Mouse (Mus musculus) ES-E14 (cell line): Measurements from ENCODE around the gene Get4. TPM values are rescaled to one million over a fixed set of nuclear protein-coding genes. Genes with fewer than 3 reads are reported as not detected.
A peak's percentile ranks its signal among the peaks of the same experiment; 100 is the strongest.

Experiments used
- DNase-seq: peaks from one replicate; pipeline ENCODE4 v3.0.0-alpha.2; 2013; ENCODE audit warnings: low read depth, low spot score
- H3K27ac ChIP-seq: 2 replicates; pipeline ENCODE4 v1.5.1; 2012; ENCODE audit warnings: low read depth, mild to moderate bottlenecking, low read length, moderate library complexity, mixed read lengths; ENCODE audit not compliant: poor library complexity, insufficient read depth, severe bottlenecking
- H3K36me3 ChIP-seq: 2 replicates; pipeline ENCODE4 v1.6.1; 2012; ENCODE audit warnings: mild to moderate bottlenecking, low read length, moderate library complexity, mixed read lengths; ENCODE audit not compliant: control insufficient read depth, poor library complexity, insufficient read depth, severe bottlenecking
- H3K4me1 ChIP-seq, 2 experiments: fragments of 150-350 bp in 1 of 2; sonication (generic) in 1 of 2; 2 replicates each; pipeline ENCODE4 v1.6.1; 2012; ENCODE audit warnings: low read length in 2 of 2, mild to moderate bottlenecking in 1 of 2, mixed read lengths in 1 of 2; ENCODE audit not compliant: control insufficient read depth in 2 of 2, insufficient read depth in 2 of 2, poor library complexity in 1 of 2
- H3K4me3 ChIP-seq, 2 experiments: fragments of 150-350 bp in 1 of 2; sonication (generic) in 1 of 2; 2 replicates each; pipeline ENCODE4 v1.5.1; 2012; ENCODE audit warnings: low read length in 2 of 2, low read depth in 1 of 2, mild to moderate bottlenecking in 1 of 2, mixed read lengths in 1 of 2; ENCODE audit not compliant: insufficient read depth in 1 of 2, poor library complexity in 1 of 2, severe bottlenecking in 1 of 2
- H3K9ac ChIP-seq: 2 replicates; pipeline ENCODE4 v1.6.1; 2012; ENCODE audit warnings: low read depth, mild to moderate bottlenecking, low read length, mixed read lengths; ENCODE audit not compliant: poor library complexity, insufficient read depth, severe bottlenecking
- H3K9me3 ChIP-seq: fragments of 150-350 bp; sonication (generic); 2 replicates; pipeline ENCODE4 v1.6.1; 2012; ENCODE audit warnings: low read depth, mild to moderate bottlenecking, low read length; ENCODE audit not compliant: control insufficient read depth, insufficient read depth
- CHD2 ChIP-seq: IDR thresholded peaks from 2 replicates; pipeline ENCODE4 v1.6.1; 2014; ENCODE audit warnings: mild to moderate bottlenecking, low read depth, low read length, inconsistent platforms
- HCFC1 ChIP-seq: IDR thresholded peaks from 2 replicates; pipeline ENCODE4 v1.6.1; 2012; ENCODE audit warnings: low read length, inconsistent platforms, borderline replicate concordance; ENCODE audit not compliant: insufficient read depth
- MAFK ChIP-seq: IDR thresholded peaks from 2 replicates; pipeline ENCODE4 v1.6.1; 2014; ENCODE audit warnings: mild to moderate bottlenecking, low read depth, low read length, inconsistent platforms; ENCODE audit not compliant: insufficient read depth
- ZC3H11A ChIP-seq: IDR thresholded peaks from 2 replicates; pipeline ENCODE4 v1.6.1; 2012; ENCODE audit warnings: low read depth, mild to moderate bottlenecking, inconsistent platforms, low read length, borderline replicate concordance
- ZNF384 ChIP-seq: IDR thresholded peaks from 2 replicates; pipeline ENCODE4 v1.6.1; 2012; ENCODE audit warnings: low read depth, low read length, inconsistent platforms
- in situ Hi-C, 2 experiments: fragments of 600-800 bp; cut with MboI; formaldehyde crosslinking; loops; one replicate each; pipeline ENCODE4 v1.15.1; 2025; ENCODE audit warnings: low sequenced_read_pairs in 2 of 2, inconsistent platforms in 1 of 2; ENCODE audit not compliant: unreplicated experiment in 2 of 2
- total RNA-seq: library from RNA; depleted of rRNA; stranded (reverse); fragments of 300-350 nt; gene quantifications from 2 replicates; pipeline ENCODE4 v1.2.3, GENCODE M21; 2012

Gene Get4
- total RNA-seq, 1 experiment: 140 TPM

DNA sequence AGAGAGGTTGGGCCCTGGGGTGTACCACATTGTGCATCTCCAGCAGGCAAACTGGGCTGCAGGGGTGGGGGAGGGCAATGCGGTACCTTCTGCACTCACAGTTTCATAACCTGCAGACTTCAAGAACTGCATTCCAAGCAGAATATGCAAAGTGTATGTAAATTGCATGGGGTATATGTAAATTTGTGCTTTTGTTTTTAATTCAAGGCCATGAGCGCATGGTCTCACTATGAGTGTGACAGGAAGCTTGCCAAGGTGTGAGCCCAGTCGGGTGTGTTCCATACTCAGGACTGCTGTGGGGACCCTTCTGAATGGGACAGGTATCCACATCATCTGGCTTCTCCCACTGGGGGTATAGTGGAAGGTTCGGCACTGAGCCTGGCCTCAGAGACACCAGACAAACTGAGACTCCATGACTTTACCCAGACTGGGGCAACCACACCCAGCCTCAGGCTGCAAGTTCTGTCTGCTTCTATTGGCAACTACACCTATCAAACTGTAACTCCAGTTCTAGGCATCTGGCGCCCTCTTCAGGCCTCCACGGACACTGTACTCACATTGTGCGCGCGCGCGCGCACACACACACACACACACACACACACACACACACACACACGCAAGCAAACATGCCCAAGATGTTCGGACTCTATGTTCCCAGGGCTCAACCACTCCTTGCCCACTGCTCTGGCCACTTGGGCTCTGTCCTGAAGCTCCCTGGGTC lies 31.5 kb downstream of the Get4 start:
- H3K9ac ChIP-seq: no peak overlapping the region
- H3K36me3 ChIP-seq: peaks cover 14% of the 10 kb centered on the region; the same call in 1 of the 2 replicates
- DNase-seq: peak; percentile 22
- no peak overlapping the region for H3K27ac ChIP-seq
- H3K4me3 ChIP-seq: no peak overlapping the region
- H3K9me3 ChIP-seq: no peaks in the 10 kb centered on the region
- TF ChIP-seq HCFC1 (no peak), ZNF384 (no peak), CHD2 (no peak), MAFK (no peak), ZC3H11A (no peak)
- peaks cover 0 to 30% of the 10 kb centered on the region in 2 experiments; a peak in 2 of 4 replicates for H3K4me1 ChIP-seq
- in situ Hi-C loops: no loop called here

DNA sequence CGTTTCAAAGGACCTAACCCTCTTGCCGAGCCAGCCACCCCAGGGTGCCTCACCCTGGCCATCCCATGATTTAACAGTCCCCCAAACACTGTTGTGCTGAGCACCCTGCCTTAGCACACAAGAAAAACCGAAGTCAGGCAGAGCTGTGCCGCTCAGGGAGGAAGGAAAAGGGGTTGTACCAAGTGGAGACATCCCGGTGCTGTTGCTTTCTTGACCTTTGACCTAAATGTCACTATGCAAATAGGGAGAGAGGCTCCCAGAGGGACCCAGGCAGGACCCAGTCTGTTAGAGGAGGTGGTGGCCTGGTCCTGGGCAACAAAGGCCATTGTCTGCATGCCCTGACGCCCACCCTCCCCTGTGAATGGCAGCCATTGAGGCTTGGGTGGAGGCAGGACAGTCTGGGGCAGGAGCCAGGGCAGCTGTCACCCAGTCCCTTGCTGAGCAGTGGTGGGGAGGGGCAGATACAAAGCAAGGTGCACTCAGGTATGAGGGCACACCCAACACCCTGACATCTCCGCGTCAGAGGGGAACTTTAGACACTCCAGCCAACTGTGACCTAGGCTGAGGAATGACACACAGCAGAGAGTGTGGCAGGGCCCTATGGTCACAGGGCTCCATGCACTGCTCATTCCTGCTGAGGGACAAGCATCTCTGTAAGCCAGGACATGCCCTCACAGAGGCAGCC lies 33.4 kb downstream of the Get4 start:
- Histone ChIP-seq H3K4me1 (peaks cover 0 to 26% of the 10 kb centered on the region in 2 experiments; a peak in 2 of 4 replicates), H3K4me3 (no peak overlapping the region), H3K9me3 (no peaks in the 10 kb centered on the region), H3K9ac (no peak overlapping the region), H3K36me3 (peaks cover 10% of the 10 kb centered on the region; the same call in 1 of the 2 replicates), H3K27ac (no peak overlapping the region)
- TF ChIP-seq ZC3H11A: no peak
- TF ChIP-seq CHD2: no peak
- no peak for TF ChIP-seq ZNF384
- TF ChIP-seq HCFC1: no peak
- no peak for TF ChIP-seq MAFK
- DNase-seq: no peak
- in situ Hi-C loops: no loop called here

DNA sequence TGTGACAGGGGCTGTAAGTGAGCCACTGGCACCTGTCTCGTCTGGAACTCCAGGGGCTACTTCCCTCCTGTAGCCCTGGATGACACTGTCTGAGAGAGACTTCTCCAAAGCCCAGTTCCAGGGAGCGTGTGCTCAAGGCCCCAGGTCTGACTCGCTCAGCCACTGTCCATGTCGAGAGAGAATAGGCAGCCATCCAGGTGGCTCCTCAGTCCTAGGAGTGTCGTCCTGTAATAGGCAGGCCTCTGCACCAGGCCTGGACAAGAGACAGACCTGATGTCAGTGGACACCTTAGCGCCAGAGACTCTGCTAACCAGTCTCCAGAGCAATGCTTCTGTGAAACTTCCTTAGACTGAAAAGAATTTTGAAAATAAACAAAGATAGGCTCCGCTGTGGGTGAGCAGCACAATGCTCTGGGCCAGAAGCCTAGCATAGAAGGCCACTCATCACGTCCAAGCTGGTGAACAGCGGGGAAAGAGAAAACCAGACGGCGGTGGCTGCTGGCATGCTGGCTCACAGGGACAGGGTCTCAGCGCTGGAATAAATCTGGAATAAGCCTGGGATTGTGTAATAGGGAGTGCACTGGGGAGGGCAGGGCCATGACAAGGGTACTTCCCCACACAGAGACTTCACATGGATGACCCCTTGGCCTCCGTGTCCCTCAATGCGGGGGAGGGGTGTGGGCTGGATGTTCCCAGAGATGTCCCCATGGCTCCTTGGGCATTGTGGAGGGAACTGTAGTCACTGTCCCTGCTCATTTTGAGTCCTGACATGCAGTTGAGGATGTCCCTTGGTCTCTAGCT lies 34.2 kb downstream of the Get4 start:
- Histone ChIP-seq H3K36me3 (peaks cover 16% of the 10 kb centered on the region; the same call in 1 of the 2 replicates), H3K9me3 (no peaks in the 10 kb centered on the region), H3K27ac (no peak overlapping the region), H3K9ac (no peak overlapping the region), H3K4me1 (peaks cover 0 to 27% of the 10 kb centered on the region in 2 experiments; a peak in 2 of 4 replicates), H3K4me3 (no peak overlapping the region)
- in situ Hi-C loops: no loop called here
- TF ChIP-seq CHD2 (no peak), MAFK (no peak), ZNF384 (no peak), ZC3H11A (no peak), HCFC1 (no peak)
- DNase-seq: no peak

DNA sequence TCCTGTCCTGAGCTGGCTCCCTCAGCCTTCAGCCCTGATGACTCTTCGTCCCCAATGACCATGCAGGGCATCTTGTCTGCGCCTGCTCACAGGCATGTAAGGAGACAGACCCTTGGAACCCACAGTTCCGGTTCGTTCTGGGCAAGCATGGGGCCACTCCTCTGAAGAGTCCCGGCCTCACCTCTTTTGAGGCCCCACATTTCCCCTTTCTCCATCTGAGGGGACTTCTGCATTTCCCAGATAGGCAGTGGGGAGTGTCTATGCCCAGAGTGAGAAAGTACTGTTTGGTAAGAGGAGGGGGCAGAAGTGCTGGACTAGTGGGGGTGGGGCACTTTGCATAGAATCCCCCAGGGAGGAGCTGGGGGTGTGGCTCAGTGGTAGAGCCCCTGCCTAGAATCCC lies 35.0 kb downstream of the Get4 start:
- peaks cover 0 to 30% of the 10 kb centered on the region in 2 experiments; a peak in 2 of 4 replicates for H3K4me1 ChIP-seq
- peaks cover 16% of the 10 kb centered on the region; the same call in 1 of the 2 replicates for H3K36me3 ChIP-seq
- H3K4me3 ChIP-seq: no peak overlapping the region
- H3K27ac ChIP-seq: no peak overlapping the region
- DNase-seq: no peak
- TF ChIP-seq HCFC1 (no peak), ZNF384 (no peak), ZC3H11A (no peak), CHD2 (no peak), MAFK (no peak)
- no peak overlapping the region for H3K9ac ChIP-seq
- in situ Hi-C loops: no loop called here
- H3K9me3 ChIP-seq: no peaks in the 10 kb centered on the region
